Mouse (Mus musculus) T-cell, adult 66 days (primary cell): ENCODE results near the gene Krtap4-16. TPM values are rescaled to one million over a fixed set of nuclear protein-coding genes. Genes with fewer than 3 reads are reported as not detected.

Experiments used
- total RNA-seq, 2 experiments: library from RNA; stranded (reverse); gene quantifications; 3 replicates in 1 of 2; 4 replicates in 1 of 2; pipeline ENCODE4 v1.2.4; 2023

The Krtap4-16 gene
- total RNA-seq = not detected

DNA sequence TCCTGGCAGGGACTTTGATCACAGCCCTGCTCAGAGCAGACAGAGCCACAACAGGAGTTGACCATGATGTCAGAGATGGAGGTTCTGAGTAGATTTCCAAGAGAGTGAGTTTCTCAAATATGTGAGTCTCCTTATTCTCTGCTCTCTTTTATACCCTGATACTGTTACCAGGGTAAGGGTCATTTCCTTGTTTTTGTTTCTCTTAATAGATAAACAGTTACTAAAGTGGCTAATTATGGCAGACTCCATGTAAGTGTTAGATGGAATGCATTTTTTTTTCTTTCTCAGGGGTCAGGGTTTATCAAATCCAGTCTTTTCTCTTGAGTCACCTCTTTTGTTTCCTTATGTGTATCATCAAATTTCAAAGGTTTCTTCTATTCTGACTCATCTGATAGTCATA, at the start of gene Krtap4-16:
TSS of gene Krtap4-16 (minus strand) at position 101 of the 400 bp plus-strand sequence.

DNA sequence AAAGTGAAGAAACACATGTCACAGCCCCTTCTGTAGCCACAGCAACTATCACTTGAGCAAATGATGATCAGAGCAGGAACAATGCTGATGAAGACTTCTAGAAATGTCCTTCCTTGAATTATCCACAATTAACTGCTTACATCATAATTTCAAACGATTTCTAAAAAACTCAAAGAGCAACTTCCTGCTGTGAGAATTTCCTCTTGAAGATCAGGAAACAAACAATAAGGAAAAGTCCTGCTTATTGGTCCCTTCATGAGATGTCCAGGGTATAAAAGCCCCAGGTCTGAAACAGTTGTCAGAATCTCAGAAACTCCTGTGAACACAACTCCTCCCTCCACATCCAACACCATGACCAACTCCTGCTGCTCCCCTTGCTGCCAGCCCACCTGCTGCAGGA, 27.5 kb upstream of the Krtap4-16 start, which contains the start of gene Gm11567:
TSS of gene Gm11567 (plus strand) at position 301 of the 400 bp plus-strand sequence.

DNA sequence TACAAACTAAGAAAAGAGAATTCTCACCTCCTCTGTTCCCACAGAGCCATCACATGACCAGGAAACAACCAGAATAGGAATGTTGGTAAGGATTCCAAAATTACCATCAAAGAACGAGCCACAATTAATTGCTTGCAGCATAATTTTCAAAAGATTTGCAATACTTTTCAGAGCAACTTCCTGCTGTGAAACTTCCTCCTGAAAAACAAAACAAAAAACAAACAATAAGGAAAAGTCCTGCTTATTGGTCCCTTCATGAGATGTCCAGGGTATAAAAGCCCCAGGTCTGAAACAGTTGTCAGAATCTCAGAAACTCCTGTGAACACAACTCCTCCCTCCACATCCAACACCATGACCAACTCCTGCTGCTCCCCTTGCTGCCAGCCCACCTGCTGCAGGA, 21.7 kb upstream of the Krtap4-16 start, which contains the start of gene Krtap9-1:
TSS of gene Krtap9-1 (plus strand) at position 301 of the 400 bp plus-strand sequence.

DNA sequence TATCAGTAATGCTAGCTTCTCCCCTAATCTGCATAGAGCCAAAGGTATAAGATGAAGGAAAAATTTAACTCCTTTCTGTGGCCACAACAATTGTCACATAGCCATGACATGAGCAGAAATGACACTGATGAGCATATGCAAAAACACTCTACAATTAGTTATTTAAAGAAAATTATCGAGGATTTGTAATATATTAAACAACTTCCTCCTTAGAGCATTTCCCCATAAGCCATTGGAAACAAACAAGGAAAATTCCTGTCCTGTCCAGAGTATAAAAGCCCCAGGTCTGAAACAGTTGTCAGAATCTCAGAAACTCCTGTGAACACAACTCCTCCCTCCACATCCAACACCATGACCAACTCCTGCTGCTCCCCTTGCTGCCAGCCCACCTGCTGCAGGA, 12.8 kb upstream of the Krtap4-16 start, which contains the start of gene Gm11559:
TSS of gene Gm11559 (plus strand) at position 301 of the 400 bp plus-strand sequence.

DNA sequence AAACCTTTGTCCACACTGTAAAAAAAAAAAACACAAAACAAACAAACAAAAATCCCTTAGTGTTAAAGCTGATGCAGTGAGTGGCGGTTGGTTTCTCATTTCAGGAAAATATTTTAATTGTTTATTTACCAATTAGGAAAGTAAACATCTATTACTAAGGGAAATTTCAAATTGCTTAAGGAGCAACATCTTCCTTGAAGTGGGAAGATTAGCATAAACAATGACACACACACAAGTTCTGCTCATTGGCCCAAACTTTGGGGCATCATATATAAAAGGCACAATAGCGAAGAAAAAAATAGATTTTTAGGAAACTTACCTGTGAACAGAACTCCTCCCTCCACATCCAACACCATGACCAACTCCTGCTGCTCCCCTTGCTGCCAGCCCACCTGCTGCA, 6.2 kb upstream of the Krtap4-16 start, which contains the start of gene Gm11568:
TSS of gene Gm11568 (plus strand) at position 301 of the 400 bp plus-strand sequence.

DNA sequence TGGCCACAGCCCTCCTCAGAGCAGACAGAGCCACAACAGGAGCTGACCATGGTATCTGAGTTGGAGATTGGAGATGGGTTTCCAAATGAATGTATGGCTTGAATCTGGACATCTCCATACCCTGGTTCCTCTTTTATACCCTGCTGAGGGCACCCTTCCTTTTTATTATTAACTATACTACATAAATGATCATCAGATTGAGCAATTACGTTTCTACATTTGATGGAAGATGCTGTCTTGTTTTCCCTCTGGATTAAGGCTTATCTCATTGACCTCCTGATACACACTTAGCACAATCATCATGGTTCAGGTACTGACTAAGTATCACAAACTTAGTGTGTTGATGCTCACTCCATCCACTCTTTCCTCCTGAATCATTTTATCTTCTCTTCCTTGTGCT, 13.4 kb downstream of the Krtap4-16 start, which contains the start of gene 2300003K06Rik:
TSS of gene 2300003K06Rik (minus strand) at position 101 of the 400 bp plus-strand sequence.

DNA sequence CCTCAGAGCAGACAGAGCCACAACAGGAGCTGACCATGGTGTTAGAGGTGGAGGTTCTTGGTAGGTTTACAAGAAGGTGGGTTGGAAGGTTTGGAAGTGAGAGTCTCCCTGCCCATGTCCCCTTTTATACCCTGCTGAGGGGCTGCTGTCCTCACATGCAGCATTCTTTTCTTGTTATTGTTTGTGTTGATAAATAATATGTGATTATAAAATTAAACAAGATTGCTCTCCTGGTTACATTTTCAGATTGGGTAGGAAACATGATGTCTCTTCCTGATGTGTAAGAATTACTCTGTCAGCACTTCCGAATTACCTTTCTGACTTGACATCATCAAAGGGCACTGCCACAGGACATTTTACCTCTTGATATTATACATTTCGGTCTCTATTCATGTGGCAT, 35.8 kb downstream of the Krtap4-16 start, which contains the start of gene Gm11564:
TSS of gene Gm11564 (minus strand) at position 101 of the 400 bp plus-strand sequence.

DNA sequence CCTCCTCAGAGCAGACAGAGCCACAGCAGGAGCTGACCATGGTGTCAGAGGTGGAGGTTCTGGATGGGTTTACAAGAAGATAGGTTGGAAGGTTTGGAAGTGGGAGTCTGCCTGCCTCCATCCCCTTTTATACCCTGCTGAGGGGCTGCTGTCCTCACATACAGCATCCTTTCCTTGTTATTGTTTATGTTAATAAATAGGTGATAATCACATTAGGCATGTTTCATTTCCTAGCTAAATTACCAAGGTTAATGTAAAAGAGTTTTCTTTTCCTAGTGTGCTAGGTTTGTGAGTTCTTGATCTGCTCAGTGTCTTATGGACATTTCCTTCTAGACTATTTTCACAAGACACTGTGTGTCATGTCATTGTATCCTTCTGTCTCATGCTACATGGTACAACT, 41.6 kb downstream of the Krtap4-16 start, which contains the start of gene Krtap4-13:
TSS of gene Krtap4-13 (minus strand) at position 101 of the 400 bp plus-strand sequence.

DNA sequence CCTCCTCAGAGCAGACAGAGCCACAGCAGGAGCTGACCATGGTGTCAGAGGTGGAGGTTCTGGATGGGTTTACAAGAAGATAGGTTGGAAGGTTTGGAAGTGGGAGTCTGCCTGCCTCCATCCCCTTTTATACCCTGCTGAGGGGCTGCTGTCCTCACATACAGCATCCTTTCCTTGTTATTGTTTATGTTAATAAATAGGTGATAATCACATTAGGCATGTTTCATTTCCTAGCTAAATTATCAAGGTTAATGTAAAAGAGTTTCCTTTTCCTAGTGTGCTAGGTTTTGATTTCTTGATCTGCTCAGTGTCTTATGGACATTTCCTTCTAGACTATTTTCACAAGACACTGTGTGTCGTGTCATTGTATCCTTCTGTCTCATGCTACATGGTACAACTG, 47.1 kb downstream of the Krtap4-16 start, which contains the start of gene Gm11554:
TSS of gene Gm11554 (minus strand) at position 101 of the 400 bp plus-strand sequence.

Other genes with a start within 250 kb of the Krtap4-16 start
- gene Gm11938, start 248.3 kb downstream of the Krtap4-16 start, total RNA-seq = not detected
- gene Gm11937, start 241.4 kb downstream of the Krtap4-16 start, total RNA-seq = not detected
- gene Krtap2-4, start 236.8 kb downstream of the Krtap4-16 start, total RNA-seq = not detected
- not detected for gene Gm11562, start 231.2 kb downstream of the Krtap4-16 start, total RNA-seq
- gene Krtap4-1, start 223.4 kb downstream of the Krtap4-16 start, total RNA-seq = not detected
- not detected for gene Krtap4-2, start 216.5 kb downstream of the Krtap4-16 start, total RNA-seq
- gene Krtap4-7, start 207.5 kb downstream of the Krtap4-16 start, total RNA-seq = not detected
- not detected for gene Gm11555, start 201.4 kb downstream of the Krtap4-16 start, total RNA-seq
- gene Gm11563, start 192.6 kb downstream of the Krtap4-16 start, total RNA-seq = not detected
- not detected for gene Krtap4-6, start 185.6 kb downstream of the Krtap4-16 start, total RNA-seq
- gene Gm14190, start 160.9 kb downstream of the Krtap4-16 start, total RNA-seq = not detected
- not detected for gene Gm14180, start 117.3 kb downstream of the Krtap4-16 start, total RNA-seq
- not detected for gene Gm11595, start 78.7 kb downstream of the Krtap4-16 start, total RNA-seq
- gene Krtap4-8, start 70.9 kb downstream of the Krtap4-16 start, total RNA-seq = not detected
- gene Krtap4-9, start 66.4 kb downstream of the Krtap4-16 start, total RNA-seq = not detected
- gene Gm11596, start 58.1 kb downstream of the Krtap4-16 start, total RNA-seq = not detected
- not detected for gene Gm11569, start 52.7 kb downstream of the Krtap4-16 start, total RNA-seq
- not detected for gene Gm11554, start 47.2 kb downstream of the Krtap4-16 start, total RNA-seq
- gene Krtap4-13, start 41.7 kb downstream of the Krtap4-16 start, total RNA-seq = not detected
- gene Gm11564, start 35.9 kb downstream of the Krtap4-16 start, total RNA-seq = not detected
- not detected for gene 2300003K06Rik, start 13.5 kb downstream of the Krtap4-16 start, total RNA-seq
- gene Gm11568, start 6.3 kb upstream of the Krtap4-16 start, total RNA-seq = not detected
- not detected for gene Gm11559, start 12.9 kb upstream of the Krtap4-16 start, total RNA-seq
- gene Krtap9-1, start 21.8 kb upstream of the Krtap4-16 start, total RNA-seq = not detected
- not detected for gene Gm11567, start 27.6 kb upstream of the Krtap4-16 start, total RNA-seq
- not detected for gene Krtap31-1, start 56.3 kb upstream of the Krtap4-16 start, total RNA-seq
- not detected for gene Gm11565, start 63.1 kb upstream of the Krtap4-16 start, total RNA-seq
- not detected for gene Krtap31-2, start 84.7 kb upstream of the Krtap4-16 start, total RNA-seq
- not detected for gene Krtap9-5, start 96.9 kb upstream of the Krtap4-16 start, total RNA-seq
- not detected for gene Krtap29-1, start 127.4 kb upstream of the Krtap4-16 start, total RNA-seq
- gene Krtap16-1, start 135.0 kb upstream of the Krtap4-16 start, total RNA-seq = not detected
- gene Krtap17-1, start 142.4 kb upstream of the Krtap4-16 start, total RNA-seq = not detected
- not detected for gene Krt33a, start 164.6 kb upstream of the Krtap4-16 start, total RNA-seq
- not detected for gene Krt33b, start 178.3 kb upstream of the Krtap4-16 start, total RNA-seq
- not detected for gene Krt34, start 189.9 kb upstream of the Krtap4-16 start, total RNA-seq
- gene Krt31, start 198.9 kb upstream of the Krtap4-16 start, total RNA-seq = not detected
- not detected for gene Krt32, start 236.6 kb upstream of the Krtap4-16 start, total RNA-seq
- not detected for gene Krt35, start 244.6 kb upstream of the Krtap4-16 start, total RNA-seq